Mouse (Mus musculus) small intestine, adult 2 months (tissue): ENCODE measurements around the gene Dact3.

Experiments used
- CTCF ChIP-seq: fragments of 200-500 bp; IDR thresholded peaks from 2 replicates; pipeline ENCODE4 v1.5.1; 2012; ENCODE audit warnings: low read depth, mild to moderate bottlenecking, control low read depth, inconsistent platforms, low read length, moderate library complexity, mixed read lengths; ENCODE audit not compliant: insufficient replicate concordance, insufficient read length; ENCODE audit errors: extremely low read depth
- POLR2A ChIP-seq: fragments of 200-500 bp; IDR thresholded peaks from 2 replicates; pipeline ENCODE4 v1.6.1; 2012; ENCODE audit warnings: low read depth, mild to moderate bottlenecking, control low read depth, inconsistent platforms, low read length, moderate library complexity

DNA sequence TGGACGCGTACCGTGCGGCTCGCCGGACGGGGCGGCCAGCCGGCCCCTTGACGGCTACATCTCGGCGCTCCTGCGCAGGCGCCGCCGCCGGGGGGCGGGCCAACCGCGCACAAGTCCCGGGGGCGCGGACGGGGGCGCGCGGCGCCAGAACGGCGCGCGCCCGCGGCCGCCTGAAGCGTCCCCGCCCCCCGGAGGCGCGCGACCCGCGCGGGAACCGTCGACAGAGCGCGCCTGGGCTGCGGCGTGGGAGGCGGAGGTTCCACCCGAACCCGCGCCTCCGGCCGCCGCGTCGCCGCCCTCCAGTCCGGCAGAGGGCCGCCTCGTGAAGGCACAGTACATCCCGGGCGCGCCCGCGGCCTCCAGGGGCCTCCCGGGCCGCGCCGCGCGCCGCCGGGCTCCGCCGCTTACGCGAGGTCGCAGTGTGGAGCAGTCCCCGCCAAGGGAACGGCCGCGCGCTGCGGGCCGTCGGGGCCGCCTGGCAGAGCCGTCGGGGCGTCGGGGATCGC, 10.2 kb downstream of the Dact3 start:
- TF ChIP-seq CTCF (no peak), POLR2A (no peak)
